Mouse (Mus musculus) layer of hippocampus, adult 2 months (tissue): ENCODE measurements around the gene Carhsp1. TPM values are rescaled to one million over a fixed set of nuclear protein-coding genes. Genes with fewer than 3 reads are reported as not detected.

Source experiments
- DNase-seq, 2 experiments: peaks; one replicate each; pipeline ENCODE4 v3.0.0; 2022; ENCODE audit warnings: low spot score in 2 of 2
- H3K27ac ChIP-seq: fragments of 200-600 bp; 2 replicates; pipeline ENCODE4 v1.8.1; 2022
- H3K4me3 ChIP-seq: fragments of 200-600 bp; 2 replicates; pipeline ENCODE4 v1.8.1; 2022; ENCODE audit warnings: mild to moderate bottlenecking
- CTCF ChIP-seq: fragments of 200-600 bp; conservative IDR thresholded peaks from 2 replicates; pipeline ENCODE4 v1.8.1; 2022; ENCODE audit warnings: antibody characterized with exemption, mild to moderate bottlenecking, moderate library complexity
- total RNA-seq, 2 experiments: library from RNA; stranded (reverse); gene quantifications; 2 replicates each; pipeline ENCODE4 v1.2.3; 2021

The Carhsp1 gene
- total RNA-seq, 2 experiments from 2014 or later: 22.1 to 22.4 TPM

GRCm38 (mm10) chr16:8686871-8687535, 15.0 kb upstream of the Carhsp1 start:
- no peak overlapping the region for H3K4me3 ChIP-seq
- TF ChIP-seq CTCF: no peak
- no peak for DNase-seq

GRCm38 (mm10) chr16:8686121-8686870, 14.3 kb upstream of the Carhsp1 start:
- 0 out of 2 replicates have a peak overlapping the region, but pooled peaks have one; percentile 8 for H3K27ac ChIP-seq
- TF ChIP-seq CTCF: peak; percentile 98
- no peak overlapping the region for H3K4me3 ChIP-seq
- DNase-seq: peak; percentile 76 to 88

More at GRCm38 (mm10) chr16:8686871-8687535, 15.0 kb upstream of the Carhsp1 start:
- no peak overlapping the region for H3K27ac ChIP-seq

- TF ChIP-seq CTCF: no peak
- no peak overlapping the region for H3K4me3 ChIP-seq
- H3K27ac ChIP-seq: no peak overlapping the region
- DNase-seq: no peak
Observed at GRCm38 (mm10) chr16:8685087-8685486, 13.1 kb upstream of the Carhsp1 start.

GRCm38 (mm10) chr16:8680470-8680869, 8.5 kb upstream of the Carhsp1 start, which contains the start of gene Gm5767:
TSS of gene Gm5767 (plus strand) at chr16:8680770.
- TF ChIP-seq CTCF: no peak
- no peak for DNase-seq
- Histone ChIP-seq H3K4me3 (no peak within 1 kb of the TSS), H3K27ac (no peak within 1 kb of the TSS)

- Histone ChIP-seq H3K27ac (no peak overlapping the region), H3K4me3 (no peak overlapping the region)
- no peak for DNase-seq
- TF ChIP-seq CTCF: no peak
Observed at GRCm38 (mm10) chr16:8679780-8680179, 7.8 kb upstream of the Carhsp1 start.

GRCm38 (mm10) chr16:8678676-8679075, 6.7 kb upstream of the Carhsp1 start:
- no peak for TF ChIP-seq CTCF
- Histone ChIP-seq H3K4me3 (no peak overlapping the region), H3K27ac (no peak overlapping the region)
- DNase-seq: no peak

- Histone ChIP-seq H3K4me3 (no peak overlapping the region), H3K27ac (no peak overlapping the region)
- no peak for DNase-seq
- no peak for TF ChIP-seq CTCF
Observed at GRCm38 (mm10) chr16:8678035-8678434, 6.1 kb upstream of the Carhsp1 start.

DNA sequence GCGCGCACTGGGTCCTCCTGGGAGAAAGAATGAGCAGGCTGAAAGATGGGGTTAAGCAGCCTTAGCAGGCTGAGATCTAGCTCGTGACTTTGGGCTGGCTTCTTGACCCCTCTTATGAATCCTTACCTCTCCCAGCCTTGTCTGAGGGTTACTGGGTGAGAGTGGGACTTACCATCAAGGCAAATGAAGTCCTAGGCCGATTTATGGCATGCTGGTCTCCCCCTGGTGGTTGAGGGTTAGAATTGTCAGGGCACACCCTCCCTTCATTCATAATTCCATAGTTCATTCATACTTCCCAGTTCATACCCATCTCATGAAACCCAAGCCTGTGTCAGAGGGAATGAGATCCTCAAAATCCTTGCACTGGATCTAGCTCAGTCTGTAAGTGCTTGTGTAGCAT, 4.8 kb upstream of the Carhsp1 start:
- H3K4me3 ChIP-seq: no peak overlapping the region
- peak; percentile 91 for TF ChIP-seq CTCF
- peak; percentile 44 to 68 for DNase-seq
- no peak overlapping the region for H3K27ac ChIP-seq

GRCm38 (mm10) chr16:8676228-8676627, 4.3 kb upstream of the Carhsp1 start:
- Histone ChIP-seq H3K27ac (no peak overlapping the region), H3K4me3 (no peak overlapping the region)
- no peak for DNase-seq
- TF ChIP-seq CTCF: no peak

DNA sequence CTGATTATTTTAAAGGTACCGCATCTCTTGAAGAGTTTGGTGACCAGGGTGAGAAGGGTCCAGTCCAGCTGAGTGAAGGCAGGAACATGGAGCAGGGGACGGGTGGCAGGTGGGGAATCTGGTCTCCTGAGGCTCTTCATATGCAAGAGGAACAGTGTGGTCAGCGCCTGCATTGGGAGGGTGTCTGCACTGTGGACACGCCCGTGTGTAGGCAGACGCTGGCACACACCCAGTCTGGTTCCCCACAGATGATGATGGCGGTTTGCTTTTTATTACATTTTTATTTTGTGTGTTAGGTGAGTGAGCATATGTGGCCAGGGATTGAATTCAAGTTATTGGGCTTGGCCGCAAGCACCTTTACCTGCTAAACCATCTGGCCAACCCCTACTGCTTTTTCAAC, 3.6 kb upstream of the Carhsp1 start:
- no peak for TF ChIP-seq CTCF

GRCm38 (mm10) chr16:8674165-8674564, 2.2 kb upstream of the Carhsp1 start:
- peak in 1 of 2 experiments; percentile 61 for DNase-seq
- no peak overlapping the region for H3K4me3 ChIP-seq
- H3K27ac ChIP-seq: no peak overlapping the region
- peak; percentile 87 for TF ChIP-seq CTCF

More for the DNA sequence above, 3.6 kb upstream of the Carhsp1 start:
- H3K4me3 ChIP-seq: no peak overlapping the region
- DNase-seq: no peak
- H3K27ac ChIP-seq: no peak overlapping the region

GRCm38 (mm10) chr16:8673343-8673742, 1.4 kb upstream of the Carhsp1 start:
- Histone ChIP-seq H3K4me3 (no peak overlapping the region), H3K27ac (no peak overlapping the region)
- no peak for TF ChIP-seq CTCF
- no peak for DNase-seq

DNA sequence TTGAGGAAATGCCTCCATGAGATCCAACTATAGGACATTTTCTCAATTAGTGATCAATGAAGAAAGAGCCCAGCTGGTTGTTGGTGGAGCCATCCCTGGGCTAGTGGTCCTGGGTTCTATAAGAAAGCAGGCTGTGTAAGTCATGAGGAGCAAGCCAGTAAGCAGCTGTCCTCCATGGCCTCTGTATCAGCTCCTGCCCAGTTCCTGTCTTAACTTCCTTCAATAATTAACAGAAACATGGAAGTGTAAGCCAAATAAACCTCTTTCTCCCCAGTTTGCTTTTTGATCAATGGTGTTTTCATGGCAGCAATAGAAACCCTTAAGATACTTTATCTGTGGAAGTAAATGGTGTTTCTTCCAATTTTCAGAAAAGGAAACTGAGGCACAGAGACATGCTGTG, 856 bp upstream of the Carhsp1 start:
- no peak for DNase-seq
- Histone ChIP-seq H3K4me3 (no peak overlapping the region), H3K27ac (no peak overlapping the region)
- TF ChIP-seq CTCF: no peak

- no peak for DNase-seq
- H3K4me3 ChIP-seq: peak overlapping the region; percentile 55
- H3K27ac ChIP-seq: peak overlapping the region; percentile 25; the same call in 1 of the 2 replicates
- TF ChIP-seq CTCF: no peak
Observed at GRCm38 (mm10) chr16:8672350-8672687, 364 bp upstream of the Carhsp1 start.
